Mouse (Mus musculus) inflammation-experienced regulatory T-cells, adult 16 weeks (primary cell): Measurements from ENCODE around the gene Olfr420. TPM values are rescaled to one million over a fixed set of nuclear protein-coding genes. Genes with fewer than 3 reads are reported as not detected.

Source experiments
- polyA plus RNA-seq: library from polyadenylated mRNA; unstranded; fragments of 100-300 nt; shearing (Covaris generic); gene quantifications from one replicate; pipeline ENCODE4 v1.2.1, GENCODE M21; 2017

The Olfr420 gene
- polyA plus RNA-seq, result not detected

GRCm38 (mm10) chr1:174155333-174155732 is at the start of gene Olfr420:
Gene Olfr420, plus strand, starts transcription at chr1:174155633.

GRCm38 (mm10) chr1:174121062-174121461 is 34.4 kb upstream of the Olfr420 start, which contains the start of gene Olfr231:
Gene Olfr231, minus strand, starts transcription at chr1:174121162.

GRCm38 (mm10) chr1:174131217-174131616 is 24.2 kb upstream of the Olfr420 start, which contains the start of gene Olfr424:
Gene Olfr424, plus strand, starts transcription at chr1:174131517.

GRCm38 (mm10) chr1:174172605-174173004 is 17.2 kb downstream of the Olfr420 start, which contains the start of gene Spta1:
Gene Spta1, plus strand, starts transcription at chr1:174172776.

Other genes with a start within 250 kb of the Olfr420 start
- gene Ifi211, start 242.6 kb upstream of the Olfr420 start, polyA plus RNA-seq, result 2.0 TPM
- 530 TPM for gene Mndal, start 213.1 kb upstream of the Olfr420 start, polyA plus RNA-seq
- gene Ifi203, start 213.0 kb upstream of the Olfr420 start, polyA plus RNA-seq, result 391 TPM
- not detected for gene Ifi202b, start 172.9 kb upstream of the Olfr420 start, polyA plus RNA-seq
- gene Ifi205, start 123.8 kb upstream of the Olfr420 start, polyA plus RNA-seq, result not detected
- not detected for gene Olfr433, start 114.9 kb upstream of the Olfr420 start, polyA plus RNA-seq
- gene Olfr432, start 106.4 kb upstream of the Olfr420 start, polyA plus RNA-seq, result not detected
- gene Olfr430, start 89.0 kb upstream of the Olfr420 start, polyA plus RNA-seq, result not detected
- not detected for gene Olfr429, start 71.3 kb upstream of the Olfr420 start, polyA plus RNA-seq
- not detected for gene Olfr427, start 58.7 kb upstream of the Olfr420 start, polyA plus RNA-seq
- not detected for gene Olfr231, start 34.5 kb upstream of the Olfr420 start, polyA plus RNA-seq
- gene Olfr424, start 24.1 kb upstream of the Olfr420 start, polyA plus RNA-seq, result not detected
- gene Spta1, start 17.1 kb downstream of the Olfr420 start, polyA plus RNA-seq, result 0.11 TPM
- gene Olfr419, start 96.4 kb downstream of the Olfr420 start, polyA plus RNA-seq, result not detected
- gene Mptx1, start 174.9 kb downstream of the Olfr420 start, polyA plus RNA-seq, result not detected
- not detected for gene Olfr417, start 209.5 kb downstream of the Olfr420 start, polyA plus RNA-seq
- not detected for gene Olfr248, start 235.4 kb downstream of the Olfr420 start, polyA plus RNA-seq